Mouse (Mus musculus) cerebellum, adult 11-12 months (tissue): ENCODE measurements around the gene Plvap.
A peak's percentile ranks its signal among the peaks of the same experiment; 100 is the strongest.

ENCODE experiments used
- DNase-seq: peaks from one replicate; pipeline ENCODE4 v3.0.0; 2022

Gene Plvap

DNA sequence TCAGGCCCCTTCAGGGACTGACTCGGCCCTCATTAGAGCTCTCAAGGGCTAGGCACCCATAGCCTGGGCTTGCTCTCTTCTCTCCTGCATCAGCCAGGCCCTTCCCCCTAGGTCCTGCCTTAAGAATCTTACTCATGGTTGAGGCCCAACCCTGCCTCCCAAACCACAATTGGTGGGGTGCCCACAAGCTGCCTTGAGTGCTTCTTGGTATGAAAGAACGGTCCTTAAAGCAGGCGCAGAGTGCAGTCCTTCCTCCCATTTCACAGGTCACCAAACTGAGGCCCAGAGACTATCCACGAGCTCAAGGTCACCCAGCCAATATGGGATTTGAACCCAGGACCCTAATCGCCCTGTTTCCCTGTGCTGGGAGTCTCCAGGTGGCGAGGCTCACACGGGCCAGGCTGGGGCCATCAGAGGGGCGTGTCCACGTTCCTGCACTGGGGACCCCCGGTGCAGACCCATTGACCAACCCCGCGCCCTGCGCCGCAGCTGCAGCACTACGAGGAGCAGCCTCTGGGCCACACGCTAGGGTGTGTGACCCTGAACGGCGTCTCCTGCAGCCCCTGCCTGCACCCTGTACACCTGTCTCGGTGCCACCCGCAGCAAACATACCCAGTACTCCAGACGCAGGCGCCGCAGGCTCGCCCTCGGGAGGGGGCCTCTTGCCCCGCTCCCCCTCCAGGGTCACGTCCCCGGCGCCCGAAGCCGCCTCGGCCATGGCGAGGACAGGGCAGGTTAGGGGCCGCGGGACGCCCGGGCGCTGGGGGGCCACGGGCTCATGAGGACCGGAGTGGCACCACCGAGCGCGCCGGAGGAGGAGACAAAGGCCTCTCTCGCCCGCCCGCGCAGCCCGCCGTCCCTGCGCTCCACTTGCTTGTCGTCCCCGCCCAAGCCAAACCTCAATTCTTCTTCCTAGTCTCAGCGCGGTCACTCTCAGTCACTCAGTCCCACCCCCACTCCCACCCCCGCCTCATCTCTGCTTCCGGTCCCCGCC is 26.1 kb downstream of the Plvap start, which contains the start of gene Ano8:
Gene Ano8, minus strand, starts transcription at position 822 of the 994 bp plus-strand sequence.
- peak; percentile 86 for DNase-seq

DNA sequence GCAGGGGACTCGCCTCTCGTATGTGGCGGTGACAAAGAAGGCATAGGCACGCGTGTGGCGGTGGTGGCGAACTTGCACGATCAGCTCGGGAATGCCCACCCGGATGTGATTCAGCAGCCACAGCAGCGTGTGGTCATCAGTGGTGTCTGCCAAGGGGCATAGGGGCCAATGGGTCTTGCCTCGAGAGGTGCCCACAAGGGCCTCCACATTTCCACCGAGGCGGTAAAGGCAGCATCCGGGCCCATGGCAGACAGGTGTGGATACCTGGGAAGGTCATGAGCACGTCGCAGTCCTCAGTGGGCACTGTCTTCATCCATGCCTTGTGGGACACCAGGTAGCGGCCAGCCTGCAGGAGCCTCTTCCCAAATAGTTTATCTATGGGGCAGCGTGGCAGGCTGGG is 26.8 kb downstream of the Plvap start:
- DNase-seq: peak; percentile 58

DNA sequence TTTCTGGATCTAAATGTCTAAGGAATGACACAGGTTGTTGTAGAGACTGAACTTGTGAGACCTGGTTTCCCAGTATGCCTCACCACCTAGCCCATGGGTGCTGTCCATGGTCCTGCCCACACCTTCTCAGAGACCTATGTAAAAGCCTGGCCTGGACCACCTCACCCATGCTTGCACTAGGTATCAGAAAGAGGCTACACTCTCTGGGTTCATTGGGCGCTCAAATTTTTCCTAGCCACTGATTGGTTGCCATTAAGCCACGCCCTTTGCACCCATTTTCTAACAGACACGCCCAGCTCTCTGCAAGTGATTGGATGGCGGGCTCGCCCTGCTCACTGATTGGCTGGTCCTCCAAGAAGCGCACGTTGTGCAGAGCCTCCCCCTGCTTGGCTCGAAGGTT is 27.6 kb downstream of the Plvap start:
- DNase-seq: no peak

DNA sequence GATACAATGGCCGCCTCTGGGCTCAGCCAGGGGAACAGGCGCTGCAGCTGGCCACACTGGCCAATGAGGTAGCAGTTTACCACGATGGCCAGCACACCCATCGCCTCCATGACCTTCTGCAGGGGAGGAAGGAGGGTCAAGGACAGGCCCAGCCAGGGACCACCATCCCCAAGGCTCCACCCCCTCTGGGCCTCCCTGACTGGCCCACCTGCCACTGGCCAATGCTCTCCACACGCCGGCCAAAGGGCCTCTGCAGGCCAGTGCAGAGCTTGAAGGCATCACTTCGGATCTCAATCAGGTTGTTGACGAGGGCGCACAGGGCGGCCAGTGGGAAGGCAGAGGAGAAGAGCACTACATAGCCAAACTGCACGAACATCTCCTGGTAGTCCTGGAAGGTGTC is 32.6 kb downstream of the Plvap start:
- no peak for DNase-seq

DNA sequence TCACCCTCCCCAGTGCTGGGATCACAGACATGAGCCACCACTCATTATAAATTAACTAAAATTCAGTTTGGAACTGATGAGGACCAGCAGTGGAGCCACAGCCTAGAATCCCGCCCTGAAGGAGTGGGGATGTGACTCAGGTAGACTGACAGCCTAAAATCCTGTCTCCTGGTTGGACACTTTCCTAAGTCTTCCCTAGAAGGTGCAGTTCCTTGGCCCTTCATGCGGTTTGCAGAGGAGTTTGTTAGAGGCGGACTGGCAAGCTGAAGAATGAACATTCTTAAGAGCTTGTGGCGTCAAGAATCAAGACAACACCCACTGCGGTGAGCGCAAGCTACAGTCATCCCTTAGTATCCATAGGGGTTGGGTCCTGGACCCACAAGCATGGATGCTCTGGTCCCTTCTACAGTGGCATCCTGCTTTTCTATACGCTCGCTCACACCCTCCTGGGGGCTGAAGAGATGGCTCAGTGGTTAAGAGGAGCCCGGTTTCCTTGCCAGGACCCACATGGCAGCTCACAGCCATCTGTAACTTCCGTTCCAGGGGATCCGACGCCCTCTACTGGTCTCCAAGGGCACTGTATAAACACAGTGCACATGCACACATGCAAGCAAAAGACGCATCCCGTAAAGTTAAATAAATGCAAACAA is 34.2 kb downstream of the Plvap start:
- DNase-seq: peak; percentile 71

DNA sequence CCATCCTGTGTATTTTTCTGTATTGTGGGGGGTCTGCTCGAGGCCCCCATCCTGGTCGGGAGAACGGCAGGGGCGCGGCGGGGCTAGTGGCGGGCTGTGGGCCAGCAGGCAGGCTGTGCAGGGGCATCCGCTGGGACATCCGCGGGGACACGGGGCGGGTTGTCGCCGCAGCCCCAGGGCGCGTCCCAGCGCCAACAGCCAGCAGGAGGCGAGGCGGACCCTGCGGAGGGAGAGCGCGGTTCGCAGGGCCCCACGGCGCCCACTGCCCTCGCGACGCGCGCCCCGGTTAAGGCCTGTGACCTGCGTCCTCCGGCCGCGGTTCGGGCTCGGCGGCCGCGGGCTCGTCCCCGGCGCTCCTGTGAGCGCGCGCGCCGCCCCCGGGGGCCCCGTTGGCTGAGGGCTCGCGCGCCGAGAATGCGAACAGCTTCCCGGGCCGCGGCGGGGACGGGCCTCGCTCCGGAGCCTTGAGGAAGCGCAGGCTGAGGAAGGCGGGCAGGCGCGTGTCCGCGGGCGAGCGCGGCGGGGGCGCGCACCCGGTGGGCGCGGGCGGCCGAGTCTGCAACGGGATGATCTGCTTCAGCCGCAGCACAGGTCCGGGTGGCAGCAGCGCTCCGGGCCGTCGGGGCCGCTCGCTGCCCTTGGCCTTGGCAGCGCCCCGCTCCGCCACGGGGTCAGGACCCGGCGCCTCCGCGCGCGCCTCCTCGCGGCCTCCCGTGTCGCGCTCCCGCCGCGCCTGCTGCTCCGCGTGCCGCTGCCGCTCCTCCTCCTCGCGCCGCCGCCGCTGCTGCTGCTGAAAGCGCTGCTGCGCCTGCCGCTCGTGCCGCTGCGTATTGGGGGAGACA is 35.2 kb downstream of the Plvap start:
- peak; percentile 89 for DNase-seq

GRCm38 (mm10) chr8:71475702-71476075 is 35.9 kb downstream of the Plvap start:
- DNase-seq: peak; percentile 70

GRCm38 (mm10) chr8:71474785-71475701 is 36.5 kb downstream of the Plvap start:
- DNase-seq: peak; percentile 76

- peak; percentile 61 for DNase-seq
Observed at GRCm38 (mm10) chr8:71474344-71474743, 37.2 kb downstream of the Plvap start.

DNA sequence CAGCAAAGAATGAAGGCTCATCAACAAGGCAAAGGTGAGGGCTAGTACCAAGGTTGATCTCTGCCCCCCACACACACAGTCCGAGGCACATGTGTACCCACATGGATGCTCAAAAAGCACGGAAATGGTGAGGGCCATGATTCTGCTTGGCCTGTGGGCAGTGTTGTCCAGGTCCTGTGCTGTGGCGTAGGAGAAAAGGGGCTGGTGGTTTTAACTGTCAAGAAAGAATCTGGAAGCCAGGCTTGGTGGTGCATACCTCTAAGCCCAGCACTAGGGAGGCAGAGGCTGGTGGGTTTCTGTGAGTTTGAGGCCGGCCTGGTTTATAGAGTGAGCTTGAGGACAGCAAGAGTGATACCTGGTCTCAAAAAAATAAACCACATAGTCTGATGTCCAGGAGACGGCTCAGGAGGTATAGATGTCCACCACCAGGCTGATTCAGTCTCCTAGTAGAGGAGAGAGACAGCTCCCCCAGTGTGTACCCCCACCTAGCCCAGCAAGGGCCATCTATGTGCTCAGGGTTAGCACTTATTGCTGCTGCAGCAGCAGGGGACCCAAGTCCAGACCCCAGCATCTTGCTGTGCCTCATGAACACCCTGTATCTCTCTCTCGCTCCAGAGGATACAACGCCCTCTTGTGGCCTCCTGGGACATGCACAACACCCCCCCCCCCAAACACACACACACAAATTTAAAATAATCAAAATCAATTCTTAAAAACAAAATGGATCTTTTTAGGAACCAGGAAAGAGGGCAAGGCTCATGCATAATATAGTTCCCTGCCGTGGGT is 38.8 kb downstream of the Plvap start:
- peak; percentile 17 for DNase-seq

DNA sequence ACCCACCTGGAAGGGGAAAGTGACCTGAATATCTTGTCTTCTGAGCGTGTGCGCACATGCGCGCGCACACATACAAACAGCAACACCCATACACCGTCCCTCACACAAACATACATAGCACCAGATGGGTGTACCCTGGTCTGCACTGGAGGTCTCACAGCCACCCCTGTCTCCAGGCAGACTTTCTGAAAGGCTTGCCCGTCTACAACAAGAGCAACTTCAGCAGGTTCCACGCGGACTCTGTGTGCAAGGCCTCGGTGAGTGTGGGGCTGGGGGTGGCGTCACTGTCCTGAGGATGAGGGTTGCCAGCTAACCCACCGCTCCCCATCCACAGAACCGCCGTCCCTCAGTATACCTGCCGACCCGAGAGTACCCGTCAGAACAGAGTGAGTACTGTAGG is 39.7 kb downstream of the Plvap start:
- peak; percentile 36 for DNase-seq

GRCm38 (mm10) chr8:71470913-71471255 is 40.7 kb downstream of the Plvap start:
- no peak for DNase-seq

- peak; percentile 62 for DNase-seq
Observed at GRCm38 (mm10) chr8:71470146-71470912, 41.2 kb downstream of the Plvap start.

GRCm38 (mm10) chr8:71469411-71469810 is 42.1 kb downstream of the Plvap start:
- peak; percentile 83 for DNase-seq

- peak; percentile 99 for DNase-seq
Observed at GRCm38 (mm10) chr8:71468916-71469315, 42.6 kb downstream of the Plvap start, which contains the start of gene Dda1. Dda1 (plus strand) TSS chr8:71469199.

DNA sequence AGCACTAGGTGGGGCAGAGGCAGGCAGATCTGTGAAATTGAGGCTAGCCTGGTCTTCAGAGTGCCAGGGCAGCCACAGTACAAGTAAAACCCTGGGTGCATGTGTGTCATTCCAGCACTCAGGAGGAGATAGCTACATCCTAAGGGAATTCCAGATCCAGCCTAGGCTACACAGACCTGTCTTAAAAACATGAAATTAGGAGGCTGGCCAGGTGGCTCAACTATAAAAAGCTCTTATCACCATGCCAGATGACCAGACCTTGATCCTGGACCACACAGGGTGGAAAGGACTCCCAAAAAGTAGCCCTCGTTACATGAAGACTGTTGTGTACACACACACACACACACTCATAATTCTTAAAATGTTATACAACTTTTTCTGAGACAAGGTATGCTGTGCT is 43.6 kb downstream of the Plvap start:
- peak; percentile 61 for DNase-seq

GRCm38 (mm10) chr8:71467201-71467600 is 44.4 kb downstream of the Plvap start:
- DNase-seq: peak; percentile 45

DNA sequence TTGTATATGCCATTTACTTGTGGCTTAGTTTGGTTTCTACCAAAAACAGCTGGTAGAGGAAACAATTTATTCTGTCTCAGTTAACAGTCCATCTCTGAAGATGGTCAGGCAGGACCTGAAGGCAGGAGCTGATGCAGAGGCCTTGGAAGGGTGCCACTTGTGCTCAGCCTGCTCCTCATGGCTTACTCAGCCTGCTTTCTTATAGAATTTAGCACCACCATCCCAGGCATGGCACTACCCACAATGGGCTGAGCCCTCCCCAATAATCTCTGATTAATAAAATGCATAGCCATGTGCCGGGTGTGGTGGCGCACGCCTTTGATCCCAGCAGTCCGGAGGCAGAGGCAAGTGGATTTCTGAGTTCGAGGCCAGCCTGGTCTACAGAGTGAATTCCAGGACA is 45.4 kb downstream of the Plvap start:
- DNase-seq: peak; percentile 63

DNA sequence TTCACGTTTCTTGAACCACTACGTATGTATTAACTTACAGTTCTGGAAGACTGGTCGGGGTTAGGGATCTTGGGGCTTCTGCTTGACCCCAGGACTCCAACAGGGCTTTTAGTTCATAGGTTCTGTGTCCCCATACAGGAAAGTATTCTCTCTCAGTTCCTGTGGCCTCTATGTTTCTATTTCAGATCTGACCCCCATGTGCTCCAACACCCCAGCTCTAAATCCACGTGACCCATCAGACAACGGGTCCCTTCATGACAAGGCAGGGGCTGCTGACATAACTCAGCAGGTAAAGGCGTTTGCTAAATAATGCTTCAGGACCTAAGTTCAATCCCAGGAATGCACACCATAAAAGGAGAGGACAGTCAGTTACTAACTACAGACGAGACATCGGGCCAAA is 45.8 kb downstream of the Plvap start:
- peak; percentile 41 for DNase-seq
